Mouse (Mus musculus) mammary gland, adult 2 months (tissue): ENCODE measurements around the gene Adgrb2. TPM values are rescaled to one million over a fixed set of nuclear protein-coding genes. Genes with fewer than 3 reads are reported as not detected.

ENCODE experiments used
- polyA plus RNA-seq: library from polyadenylated mRNA; depleted of rRNA; stranded (reverse); fragments of >200 nt; gene quantifications from 2 replicates; pipeline ENCODE4 v1.2.3, GENCODE M21; 2012; ENCODE audit warnings: low replicate concordance; rRNA removed

Adgrb2 gene
- 2.8 and 7.2 TPM in 2 replicates for polyA plus RNA-seq

GRCm38 (mm10) chr4:129984421-129985061 is at the start of gene Adgrb2:
Gene Adgrb2, plus strand, starts transcription at chr4:129984870.

DNA sequence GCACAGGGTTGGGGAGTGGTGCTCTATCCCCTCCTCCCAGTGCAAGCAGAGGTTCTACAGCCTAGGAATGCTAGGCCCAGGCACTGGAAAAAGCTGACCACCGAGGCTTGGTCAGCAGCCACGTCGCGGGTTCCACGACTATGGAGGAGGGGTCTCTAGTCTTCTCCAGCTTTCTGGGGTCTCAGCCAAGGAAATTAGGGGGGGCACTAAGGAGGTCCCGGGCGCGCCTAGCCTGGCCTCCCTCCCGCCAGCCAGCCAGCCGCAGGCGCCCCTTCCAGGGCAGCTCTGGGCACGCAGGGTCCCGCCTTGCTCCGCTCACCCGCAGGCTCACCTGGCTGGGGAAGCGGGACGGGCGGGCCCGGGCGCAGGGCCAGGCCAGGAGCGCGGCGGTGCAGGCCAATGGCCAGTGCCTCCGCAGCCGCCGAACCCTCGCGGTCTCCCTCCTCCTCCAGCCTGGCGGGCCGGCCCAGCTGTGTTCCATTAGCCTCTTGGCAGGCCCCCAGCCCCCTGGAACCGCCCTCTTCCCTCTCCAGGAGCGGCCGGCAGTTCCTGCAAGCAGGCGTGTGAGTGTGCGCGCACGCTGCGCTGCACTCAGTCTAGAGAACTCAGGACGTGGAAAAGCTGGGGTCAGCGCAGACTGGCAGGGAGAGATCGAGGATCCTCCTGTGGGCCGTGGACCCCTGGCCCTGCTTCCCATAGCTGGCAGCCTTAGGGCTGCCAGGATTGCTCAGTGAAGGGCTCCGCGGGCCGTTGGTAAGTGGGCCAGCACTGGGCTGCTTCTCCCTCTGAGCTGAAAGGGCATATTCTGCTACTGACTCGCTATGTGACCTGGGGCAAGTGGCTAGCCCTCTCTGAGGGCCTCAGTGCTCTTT is 62.9 kb downstream of the Adgrb2 start, which contains the start of gene Col16a1:
Gene Col16a1, plus strand, starts transcription at position 510 of the 872 bp plus-strand sequence.

Other genes starting within 250 kb of the Adgrb2 start
- gene Khdrbs1, start 242.6 kb upstream of the Adgrb2 start, polyA plus RNA-seq, result 15.1 and 85.6 TPM in 2 replicates
- gene Ptp4a2, start 173.7 kb upstream of the Adgrb2 start, polyA plus RNA-seq, result 41.6 and 80.5 TPM in 2 replicates
- gene Spocd1, start 55.6 kb upstream of the Adgrb2 start, polyA plus RNA-seq, result 0.11 TPM in 2 replicates
- 31.0 and 58.8 TPM in 2 replicates for gene Col16a1, start 63.0 kb downstream of the Adgrb2 start, polyA plus RNA-seq
- 112 and 136 TPM in 2 replicates for gene Pef1, start 117.7 kb downstream of the Adgrb2 start, polyA plus RNA-seq
- 2.2 TPM in 2 replicates for gene Hcrtr1, start 154.5 kb downstream of the Adgrb2 start, polyA plus RNA-seq
- 94.4 and 146 TPM in 2 replicates for gene Tinagl1, start 190.3 kb downstream of the Adgrb2 start, polyA plus RNA-seq
- gene Gm853, start 237.5 kb downstream of the Adgrb2 start, polyA plus RNA-seq, result not detected in 2 replicates